Mouse (Mus musculus) stomach, postnatal 0 days (tissue): ENCODE data around the gene Sytl3.
"Not testable (repeated sequence)": the region's sequence is repeated elsewhere in the genome, so short reads cannot be mapped to it uniquely, and the experiment has no call there.

Experiments
- CTCF ChIP-seq: IDR thresholded peaks from 2 replicates; pipeline ENCODE4 v1.5.1; 2016; ENCODE audit warnings: antibody characterized with exemption, low read depth, mild to moderate bottlenecking, moderate library complexity
- EP300 ChIP-seq: optimal IDR thresholded peaks from 2 replicates; pipeline ENCODE3; 2016; ENCODE audit warnings: antibody characterized with exemption

DNA sequence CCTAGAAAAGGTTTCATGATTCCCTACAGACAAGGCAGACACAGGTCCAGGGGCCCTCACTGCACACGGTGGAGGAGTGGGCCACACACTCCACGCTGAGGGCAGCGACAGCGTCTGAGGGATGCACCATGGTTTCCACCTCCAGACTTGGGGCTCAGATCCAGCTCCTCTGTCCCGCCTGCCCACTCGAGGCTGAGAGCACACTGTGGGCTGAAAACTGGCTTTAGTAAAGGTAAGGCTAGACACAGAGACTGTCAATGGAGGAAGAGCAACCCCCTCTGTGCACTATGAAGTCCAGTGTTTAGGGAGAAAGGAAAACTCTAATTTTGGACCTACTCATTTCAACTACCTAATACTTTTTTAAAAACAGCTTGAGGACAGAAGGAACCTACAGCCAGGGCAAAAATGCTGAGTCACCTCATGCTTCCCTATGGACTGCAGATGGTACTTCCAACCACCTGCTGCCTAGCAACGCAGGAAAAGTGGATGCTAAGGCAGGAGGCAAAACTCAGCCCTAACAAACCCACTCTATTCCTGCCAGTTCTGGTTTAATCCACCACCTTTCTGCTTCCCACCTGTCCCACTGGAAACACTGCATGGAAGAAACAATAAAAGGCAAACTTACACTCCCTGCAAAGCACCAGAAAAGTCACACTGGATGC, 7.9 kb upstream of the Sytl3 start:
- TF ChIP-seq CTCF, EP300: not testable (repeated sequence)
